Mouse (Mus musculus) liver, embryonic 13.5 days (tissue): ENCODE results near the gene Olfr224. TPM values are rescaled to one million over a fixed set of nuclear protein-coding genes. Genes with fewer than 3 reads are reported as not detected.

Source experiments
- polyA plus RNA-seq: library from polyadenylated mRNA; unstranded; fragments of >200 nt; fragmentation: Nextera tagmentation; extraction: Ambion mirVana; gene quantifications from 2 replicates; pipeline ENCODE4 v1.2.1, GENCODE M21; 2015

Gene Olfr224
- polyA plus RNA-seq, 1 experiment from 2014 or later: not detected

Other genes starting within 250 kb of the Olfr224 start
- 40.5 and 47.7 TPM in 2 replicates for gene Zfp672, start 240.2 kb downstream of the Olfr224 start, polyA plus RNA-seq
- gene Sh3bp5l, start 239.8 kb downstream of the Olfr224 start, polyA plus RNA-seq: 17.9 and 19.7 TPM in 2 replicates
- gene Lypd8, start 191.5 kb downstream of the Olfr224 start, polyA plus RNA-seq: 0.39 TPM in 1 of 2 replicates, not detected in the other
- gene 1810065E05Rik, start 149.4 kb downstream of the Olfr224 start, polyA plus RNA-seq: not detected in 2 replicates
- gene Gm12253, start 138.0 kb downstream of the Olfr224 start, polyA plus RNA-seq: not detected in 2 replicates
- not detected in 2 replicates for gene Lypd9, start 117.6 kb downstream of the Olfr224 start, polyA plus RNA-seq
- gene Olfr30, start 108.3 kb downstream of the Olfr224 start, polyA plus RNA-seq: not detected in 2 replicates
- not detected in 2 replicates for gene Olfr332, start 78.0 kb downstream of the Olfr224 start, polyA plus RNA-seq
- not detected in 2 replicates for gene Olfr331, start 68.0 kb downstream of the Olfr224 start, polyA plus RNA-seq
- gene Olfr330, start 35.7 kb downstream of the Olfr224 start, polyA plus RNA-seq: not detected in 2 replicates
- not detected in 2 replicates for gene Olfr329-ps, start 24.1 kb downstream of the Olfr224 start, polyA plus RNA-seq
- gene Olfr328, start 14.9 kb downstream of the Olfr224 start, polyA plus RNA-seq: not detected in 2 replicates
- gene Olfr325, start 7.2 kb upstream of the Olfr224 start, polyA plus RNA-seq: not detected in 2 replicates
- not detected in 2 replicates for gene Olfr324, start 24.6 kb upstream of the Olfr224 start, polyA plus RNA-seq
- gene 2210407C18Rik, start 45.5 kb upstream of the Olfr224 start, polyA plus RNA-seq: not detected in 2 replicates
- gene Olfr323, start 59.9 kb upstream of the Olfr224 start, polyA plus RNA-seq: not detected in 2 replicates
- 9.2 and 12.4 TPM in 2 replicates for gene Trim58, start 69.9 kb upstream of the Olfr224 start, polyA plus RNA-seq
- gene Olfr322, start 88.2 kb upstream of the Olfr224 start, polyA plus RNA-seq: not detected in 2 replicates
- not detected in 2 replicates for gene Olfr320, start 110.5 kb upstream of the Olfr224 start, polyA plus RNA-seq
- gene Olfr319, start 128.6 kb upstream of the Olfr224 start, polyA plus RNA-seq: not detected in 2 replicates
- not detected in 2 replicates for gene Olfr318, start 153.5 kb upstream of the Olfr224 start, polyA plus RNA-seq
- gene Olfr317, start 168.7 kb upstream of the Olfr224 start, polyA plus RNA-seq: not detected in 2 replicates
- gene Olfr316, start 182.2 kb upstream of the Olfr224 start, polyA plus RNA-seq: not detected in 2 replicates
- gene Olfr315, start 202.6 kb upstream of the Olfr224 start, polyA plus RNA-seq: not detected in 2 replicates
- gene Olfr314, start 212.4 kb upstream of the Olfr224 start, polyA plus RNA-seq: not detected in 2 replicates
- 0.49 TPM in 1 of 2 replicates, not detected in the other for gene Fam183b, start 231.4 kb upstream of the Olfr224 start, polyA plus RNA-seq
- gene Olfr313, start 244.4 kb upstream of the Olfr224 start, polyA plus RNA-seq: not detected in 2 replicates